Mouse (Mus musculus) c-Kit-negative CD71-positive TER-119-positive erythroid progenitor cells, embryonic 14.5 days (primary cell): ENCODE results near the gene Pstpip1.

Source experiments
- DNase-seq: peaks from one replicate; pipeline ENCODE4 v3.0.0-alpha.2; 2013; ENCODE audit warnings: low read depth, low spot score

Pstpip1 gene

GRCm38 (mm10) chr9:56151745-56152481, 62.2 kb downstream of the Pstpip1 start:
- DNase-seq, result no peak

DNA sequence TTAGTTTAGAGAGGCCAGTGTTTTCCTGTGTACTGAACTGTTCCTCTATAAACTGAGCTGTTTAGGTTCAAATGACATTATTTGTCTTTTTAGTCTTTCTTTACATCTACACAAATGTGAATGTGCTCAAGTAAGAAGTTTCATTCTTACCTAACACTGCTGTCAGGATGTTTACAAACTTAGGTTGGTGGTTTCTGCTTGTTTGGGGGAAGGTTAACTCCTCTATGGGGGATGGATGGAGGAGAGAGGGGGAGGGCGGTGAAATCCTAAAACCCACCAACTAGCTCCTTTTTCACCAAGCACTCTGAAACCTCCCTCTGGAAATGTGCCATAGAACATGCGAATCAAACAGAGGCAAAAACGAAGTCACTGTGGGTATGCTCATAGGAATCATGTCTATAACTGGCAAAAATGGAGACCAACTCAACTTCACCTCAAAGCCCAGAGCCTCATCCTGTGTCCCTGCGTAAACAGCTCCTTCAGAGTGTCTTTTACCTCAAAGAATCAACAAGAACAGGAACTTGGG, 62.8 kb downstream of the Pstpip1 start:
- DNase-seq, result no peak

GRCm38 (mm10) chr9:56154572-56154971, 64.8 kb downstream of the Pstpip1 start:
- DNase-seq, result no peak

- no peak for DNase-seq
Measured at GRCm38 (mm10) chr9:56158077-56158476, 68.3 kb downstream of the Pstpip1 start.

- DNase-seq, result no peak
Measured at GRCm38 (mm10) chr9:56159456-56159855, 69.7 kb downstream of the Pstpip1 start.

- peak; percentile 38 for DNase-seq
Measured at GRCm38 (mm10) chr9:56160341-56161141, 70.8 kb downstream of the Pstpip1 start.

GRCm38 (mm10) chr9:56165377-56165776, 75.6 kb downstream of the Pstpip1 start, which contains the start of gene Tspan3:
Gene Tspan3 (minus strand): TSS chr9:56165477.
- no peak for DNase-seq

DNA sequence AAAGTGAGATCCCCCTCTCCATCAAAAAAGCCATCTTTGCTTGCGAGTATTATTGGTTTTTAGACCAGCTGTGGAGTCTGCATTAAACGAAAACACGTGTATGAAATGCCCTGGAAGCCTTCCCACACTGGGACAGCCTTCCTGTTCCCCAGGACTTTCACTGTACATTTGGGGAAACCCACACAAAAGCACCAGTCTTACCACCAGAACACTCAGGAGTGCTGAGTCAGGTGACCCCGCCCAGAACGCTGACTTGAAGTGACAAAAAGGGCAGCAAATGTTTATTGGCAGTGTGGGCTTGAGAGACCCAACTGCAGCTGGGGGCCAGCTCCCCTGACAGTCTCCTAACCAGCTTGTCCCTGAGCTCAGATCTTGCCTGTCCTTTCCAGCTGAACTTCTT, 76.4 kb downstream of the Pstpip1 start:
- DNase-seq, result peak; percentile 15

- no peak for DNase-seq
Measured at GRCm38 (mm10) chr9:56167690-56168089, 77.9 kb downstream of the Pstpip1 start.

- DNase-seq, result no peak
Measured at GRCm38 (mm10) chr9:56175316-56175715, 85.6 kb downstream of the Pstpip1 start.

DNA sequence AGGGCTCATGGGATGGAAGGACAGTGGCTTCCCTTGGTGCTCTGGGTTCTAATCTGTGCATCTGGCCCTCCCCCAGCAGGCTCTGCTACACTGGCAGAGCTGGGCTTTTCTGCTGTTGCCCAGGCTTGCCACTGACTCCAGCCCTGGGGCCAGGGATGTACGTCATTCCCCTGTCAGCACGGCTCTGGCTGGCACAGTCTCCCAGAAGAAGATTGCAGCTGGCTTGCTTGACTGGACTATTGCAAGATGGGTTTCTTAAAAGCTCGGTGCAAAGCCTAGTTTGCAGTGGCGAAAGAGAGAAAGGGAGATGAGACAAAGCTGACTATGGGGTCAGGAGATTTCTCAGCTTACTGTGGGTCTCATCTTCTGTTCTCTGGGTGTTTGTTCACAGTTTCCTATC, 87.6 kb downstream of the Pstpip1 start:
- no peak for DNase-seq
